Mouse (Mus musculus) thymus, postnatal 0 days (tissue): ENCODE results near the gene Ascl5. TPM values are rescaled to one million over a fixed set of nuclear protein-coding genes. Genes with fewer than 3 reads are reported as not detected.

Experiments used
- DNase-seq: peaks from one replicate; pipeline ENCODE4 v3.0.0-alpha.2; 2015; ENCODE audit warnings: low spot score
- polyA plus RNA-seq: library from polyadenylated mRNA; unstranded; fragments of >200 nt; fragmentation: Nextera tagmentation; extraction: Ambion mirVana; gene quantifications from 2 replicates; pipeline ENCODE4 v1.2.1, GENCODE M21; 2015

Ascl5 gene
- polyA plus RNA-seq, result not detected in 2 replicates

DNA sequence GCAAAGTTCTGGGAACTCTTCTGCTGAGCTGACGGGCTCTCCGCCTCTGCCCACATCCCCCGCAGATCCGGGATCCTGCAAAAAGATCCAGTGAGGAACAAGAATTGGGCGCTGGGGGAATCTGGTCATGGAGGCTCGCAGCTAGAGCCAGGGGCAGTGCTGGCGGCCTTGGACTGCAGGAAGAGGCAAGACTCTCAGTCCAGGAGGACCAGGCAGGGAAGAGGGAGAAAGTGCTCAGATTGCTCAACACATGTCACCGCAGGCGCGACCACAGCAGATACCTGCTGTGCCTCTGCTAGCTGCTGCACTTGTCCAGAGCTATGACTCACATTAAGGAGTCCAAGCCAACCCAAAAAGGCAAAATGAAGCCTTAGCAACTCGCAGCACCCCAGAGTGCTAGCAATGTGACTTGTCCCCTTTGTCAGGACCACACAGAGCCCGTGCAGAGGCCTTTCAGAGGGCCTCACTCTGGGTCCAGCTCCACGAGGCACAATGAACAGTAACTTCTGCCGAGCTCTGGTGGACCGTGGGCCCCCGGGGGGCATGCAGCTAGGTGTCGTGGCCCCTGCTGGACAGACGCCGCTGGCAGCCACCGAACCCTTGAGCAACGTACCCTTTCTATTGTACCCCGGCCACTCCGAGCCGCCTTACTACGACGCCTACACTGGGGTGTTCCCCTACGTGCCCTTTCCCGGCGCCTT is at the start of gene Ascl5:
Gene Ascl5 (plus strand): TSS at position 493 of the 701 bp plus-strand sequence.
- DNase-seq, result no peak

DNA sequence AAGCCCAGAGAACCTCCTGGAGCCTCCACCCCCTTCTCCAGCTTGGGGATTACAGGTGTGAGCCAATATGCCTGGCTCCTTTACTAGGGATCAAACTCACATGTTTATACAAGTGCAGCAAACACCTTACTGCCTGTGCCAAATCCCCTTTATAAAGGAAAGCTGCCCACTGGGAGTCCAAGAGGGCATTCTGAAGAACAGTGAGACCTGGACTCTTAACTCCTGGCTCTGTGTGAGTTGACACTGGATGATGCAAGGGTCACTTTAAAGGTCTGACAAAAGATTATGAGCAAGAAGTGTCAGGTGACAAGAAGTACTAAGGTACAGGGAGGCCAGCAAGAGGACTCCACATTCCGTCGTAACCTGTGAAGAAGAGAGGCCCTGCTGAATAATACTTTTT is 49.2 kb upstream of the Ascl5 start:
- no peak for DNase-seq

DNA sequence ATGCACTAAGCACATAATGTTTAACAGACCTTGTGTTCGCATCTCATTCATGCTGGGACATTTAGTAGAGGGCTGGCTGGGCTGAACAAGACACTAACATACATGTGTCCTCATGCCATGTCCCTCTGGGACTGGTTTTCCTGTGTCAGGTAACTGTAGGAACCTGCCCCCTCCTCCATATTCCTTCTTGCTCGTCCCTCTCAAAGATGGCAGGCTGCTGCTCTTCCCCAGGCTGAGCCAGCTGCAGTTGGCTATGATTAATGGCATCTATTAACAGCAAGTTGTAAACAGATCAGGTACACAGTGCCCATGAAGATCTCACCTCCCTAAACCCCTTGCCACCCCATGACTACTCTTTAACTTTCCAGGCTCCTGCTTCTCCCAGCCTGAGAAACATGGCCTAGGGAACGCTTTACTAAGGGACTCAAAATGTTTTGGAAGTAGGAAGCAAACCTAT is 44.3 kb upstream of the Ascl5 start, which contains the start of gene Igfn1:
Gene Igfn1 (minus strand): TSS at position 51 of the 457 bp plus-strand sequence.
- no peak for DNase-seq

DNA sequence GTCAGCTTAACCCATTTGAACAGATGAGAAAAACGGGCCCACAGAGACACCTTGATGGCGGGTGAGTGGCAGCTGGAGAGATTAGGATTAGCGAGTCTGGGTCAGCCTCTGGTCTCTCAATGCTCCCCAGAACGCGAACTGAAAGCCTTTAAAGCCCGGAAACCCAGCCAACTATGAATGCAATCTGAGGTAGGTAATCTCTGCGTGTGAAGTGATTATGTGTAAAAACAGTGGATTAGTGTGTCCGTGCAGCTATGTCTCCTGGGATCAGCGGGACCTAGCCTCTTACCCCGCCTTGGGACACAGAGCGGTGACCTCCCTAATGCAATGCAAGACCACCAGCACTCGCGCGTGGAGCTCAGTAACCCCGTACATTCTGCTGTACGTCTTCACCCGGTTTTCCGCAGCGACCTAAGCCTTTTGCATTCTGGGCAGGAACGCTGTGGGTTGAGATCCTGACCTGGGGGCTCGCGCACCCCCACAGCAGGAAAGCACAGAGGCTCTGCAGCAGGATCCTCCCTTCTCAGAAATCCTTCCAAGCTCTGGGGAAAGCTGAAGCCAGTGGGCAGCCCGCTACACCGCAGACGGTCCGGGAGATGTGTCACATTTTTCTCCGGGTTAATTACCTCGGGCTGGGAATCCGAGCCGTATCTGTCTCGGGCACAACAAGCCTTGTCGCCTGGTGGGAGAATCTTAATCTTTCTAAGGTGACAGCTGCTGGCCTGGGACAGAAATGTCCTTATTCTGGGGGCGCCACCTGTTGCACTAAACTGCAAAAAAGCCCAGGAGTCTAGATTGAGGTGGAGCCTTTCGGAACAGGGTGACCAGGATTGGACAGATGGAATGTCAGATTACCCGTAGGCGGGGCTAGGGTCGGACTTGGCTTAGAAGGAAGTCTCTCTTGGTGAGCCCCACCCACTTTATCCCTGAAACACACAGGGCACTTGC is 43.1 kb upstream of the Ascl5 start, which contains the start of gene Tmem9:
Gene Tmem9 (plus strand): TSS at position 940 of the 948 bp plus-strand sequence.
- DNase-seq, result peak; percentile 9

DNA sequence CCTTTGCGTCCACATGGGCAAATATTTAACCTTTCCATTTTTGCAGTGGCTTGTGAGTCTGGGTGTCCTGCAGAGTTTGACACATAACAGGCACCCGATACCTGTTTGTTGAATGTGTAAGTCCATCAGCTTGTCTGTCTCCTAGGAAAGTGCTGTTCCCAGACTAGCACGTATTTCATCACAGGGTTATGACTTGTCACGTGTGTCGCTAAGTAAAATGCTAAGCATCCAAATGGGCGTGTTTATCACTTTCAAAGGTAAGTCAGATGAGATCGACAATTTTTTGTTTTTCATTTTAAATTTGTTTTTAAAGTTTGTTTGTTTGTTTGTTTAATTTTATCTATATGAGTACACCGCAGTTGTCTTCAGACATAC is 42.5 kb upstream of the Ascl5 start:
- DNase-seq, result no peak

DNA sequence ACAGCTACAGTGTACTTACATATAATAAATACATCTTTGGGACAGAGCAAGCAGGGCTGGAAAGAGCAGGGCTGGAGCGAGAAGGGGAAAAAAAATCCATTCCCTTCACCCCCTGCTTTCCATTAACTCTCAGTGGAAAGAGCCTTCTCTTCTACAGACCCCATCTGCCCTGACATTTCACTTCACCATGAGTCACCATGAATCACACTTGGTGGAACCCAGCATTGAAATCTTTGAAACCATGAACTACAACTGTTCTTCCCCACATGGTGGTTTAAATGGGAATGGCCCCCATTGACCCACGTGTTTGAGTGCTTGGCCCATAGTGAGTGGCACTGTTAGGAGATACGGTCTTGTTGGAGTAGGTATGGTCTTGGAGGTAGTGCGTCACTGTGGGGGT is 40.4 kb upstream of the Ascl5 start:
- no peak for DNase-seq

DNA sequence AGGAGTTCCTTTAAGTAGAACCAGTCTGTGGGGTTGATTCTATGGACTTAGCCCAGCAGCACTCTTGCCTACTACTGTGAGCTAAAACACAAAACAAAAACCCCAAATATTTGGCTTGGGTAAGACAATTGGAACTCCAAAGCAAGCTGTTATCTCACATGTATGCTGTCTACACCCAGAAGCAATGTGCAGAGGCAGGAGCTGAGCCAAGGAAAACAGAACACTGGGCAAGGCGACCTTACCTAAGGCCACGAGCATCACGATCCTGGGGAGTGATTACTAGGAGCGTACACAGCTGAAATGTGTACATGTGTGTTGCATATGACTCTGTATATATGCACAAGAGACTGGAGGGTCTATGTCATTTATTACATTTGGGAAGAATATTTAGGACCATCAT is 37.1 kb upstream of the Ascl5 start:
- no peak for DNase-seq

DNA sequence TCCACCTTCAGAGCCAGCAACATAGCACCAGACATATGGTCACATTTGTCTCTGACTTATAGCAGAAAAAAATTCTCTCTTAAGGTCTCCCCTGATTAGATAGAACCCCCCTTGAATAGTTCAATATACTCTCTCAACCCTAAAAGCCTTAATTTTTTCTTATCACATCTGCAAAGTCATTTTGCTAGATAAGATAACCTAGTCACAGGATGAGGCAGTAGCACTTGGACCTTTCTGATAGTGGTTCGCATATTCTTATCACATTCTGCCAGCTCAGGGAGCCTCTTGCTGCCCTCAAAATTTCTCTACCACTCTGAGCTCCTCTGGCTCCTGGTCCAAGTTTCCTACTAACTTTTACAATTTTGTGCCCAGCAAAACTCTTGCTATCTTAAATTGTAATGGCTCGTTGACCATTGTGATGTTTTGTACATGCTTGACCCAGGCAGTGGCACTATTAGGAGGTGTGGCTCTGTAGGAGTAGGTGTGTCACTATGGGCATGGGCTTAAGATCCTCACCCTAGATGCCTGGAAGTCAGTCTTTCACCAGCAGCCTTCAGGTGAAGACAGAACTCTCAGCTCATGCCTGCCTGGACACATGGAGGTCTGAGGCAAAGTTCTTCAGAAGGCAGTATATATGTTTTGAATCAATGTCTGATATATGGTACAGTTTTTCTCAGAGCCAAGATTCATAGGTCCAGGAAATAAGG is 35.7 kb upstream of the Ascl5 start:
- DNase-seq, result no peak

DNA sequence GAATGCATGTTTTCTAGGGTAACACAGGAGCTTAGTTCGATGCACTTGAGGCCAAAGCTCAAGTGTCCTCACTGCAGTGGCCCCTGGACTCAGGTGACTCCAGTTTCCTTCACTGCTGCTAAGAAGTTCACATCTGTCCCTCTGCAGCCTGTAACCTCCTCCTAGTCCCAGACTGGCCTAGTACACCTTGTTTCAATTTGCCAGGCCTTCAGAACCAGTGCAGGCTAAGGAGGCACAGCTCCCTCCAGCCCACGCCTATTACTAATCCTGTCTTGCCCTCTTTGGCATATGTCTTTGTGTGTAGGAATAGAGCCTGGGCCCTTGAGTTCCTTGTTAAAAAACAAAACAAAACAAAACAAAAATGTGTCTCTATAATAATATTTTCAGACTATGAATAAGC is 33.3 kb upstream of the Ascl5 start:
- DNase-seq, result no peak

DNA sequence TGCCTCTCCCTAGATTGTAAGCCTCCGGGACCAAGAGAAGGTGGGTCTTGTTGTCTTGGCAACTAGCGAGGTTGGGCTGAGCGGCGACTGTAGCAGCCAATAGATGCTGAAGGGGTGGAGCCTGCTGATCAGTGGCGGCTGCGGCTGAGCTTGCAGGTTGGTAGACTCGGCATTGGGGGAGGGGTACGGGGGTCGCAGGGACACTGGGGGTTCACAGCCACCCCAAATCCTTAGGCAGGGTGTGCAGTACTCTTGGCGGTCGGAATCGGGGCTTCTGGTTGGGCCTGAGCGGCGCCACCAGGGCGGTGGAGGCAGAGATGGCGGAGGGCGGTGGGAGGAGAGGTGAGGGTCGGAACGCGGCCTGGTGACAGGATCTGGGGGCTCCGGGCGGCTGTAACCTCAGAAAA is 32.7 kb upstream of the Ascl5 start:
- DNase-seq, result peak; percentile 91

DNA sequence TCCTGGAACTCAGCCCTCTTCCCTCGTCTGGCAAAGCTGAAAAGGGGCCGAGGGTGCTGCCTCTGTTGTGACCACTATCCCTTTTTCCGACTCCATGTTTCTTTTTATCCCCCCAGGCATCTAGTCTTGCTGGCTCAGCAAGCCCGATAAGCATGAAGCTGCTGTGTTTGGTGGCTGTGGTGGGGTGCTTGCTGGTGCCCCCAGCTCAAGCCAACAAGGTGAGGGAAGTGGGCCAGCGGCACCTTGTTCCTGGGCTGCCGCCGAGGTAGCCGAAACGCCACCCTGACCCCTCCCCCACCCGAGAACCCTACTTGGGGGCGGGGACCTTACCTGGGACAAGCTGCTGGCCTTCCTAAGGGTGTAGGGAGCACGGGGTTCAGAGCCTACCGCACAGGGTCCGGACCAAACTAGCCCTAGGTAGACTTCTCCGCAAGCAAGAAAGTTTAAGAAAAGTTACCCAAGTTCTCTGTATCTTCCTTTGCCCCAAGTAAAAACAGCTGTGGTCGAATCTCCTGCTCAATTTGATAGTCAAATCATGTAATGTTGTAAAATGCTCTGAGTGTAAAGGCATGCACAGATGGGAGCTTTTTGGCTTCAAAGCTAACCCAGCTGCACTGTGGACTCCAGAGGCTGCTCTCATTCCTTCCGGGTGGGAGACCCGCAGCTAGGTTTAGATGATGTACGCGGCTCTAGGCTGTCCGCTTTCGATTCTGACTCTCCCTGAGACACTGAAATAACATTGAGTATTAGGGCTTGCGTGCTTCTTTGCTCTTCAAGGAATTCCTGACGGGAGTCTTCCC is 32.0 kb upstream of the Ascl5 start:
- peak; percentile 41 for DNase-seq

DNA sequence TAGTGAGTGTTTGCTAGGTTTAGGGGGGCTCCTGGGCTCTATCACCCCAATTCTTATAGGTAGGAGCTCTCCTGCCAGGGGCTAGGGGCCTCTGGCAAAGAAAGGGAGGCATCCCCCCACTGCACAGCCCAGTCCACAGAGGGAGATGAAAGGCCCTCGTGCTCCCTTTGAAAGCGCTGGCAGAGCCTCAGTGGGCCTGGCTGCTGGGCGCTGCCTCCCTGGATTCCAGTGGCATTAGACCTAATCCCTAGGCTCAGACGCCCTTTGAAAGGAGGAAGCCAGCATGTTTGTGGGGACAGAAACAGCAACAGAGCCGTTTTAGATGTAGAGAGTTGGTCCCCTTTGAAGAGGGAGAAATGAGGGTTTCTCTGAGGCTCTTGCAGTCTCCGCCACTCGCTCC is 20.4 kb upstream of the Ascl5 start:
- no peak for DNase-seq

DNA sequence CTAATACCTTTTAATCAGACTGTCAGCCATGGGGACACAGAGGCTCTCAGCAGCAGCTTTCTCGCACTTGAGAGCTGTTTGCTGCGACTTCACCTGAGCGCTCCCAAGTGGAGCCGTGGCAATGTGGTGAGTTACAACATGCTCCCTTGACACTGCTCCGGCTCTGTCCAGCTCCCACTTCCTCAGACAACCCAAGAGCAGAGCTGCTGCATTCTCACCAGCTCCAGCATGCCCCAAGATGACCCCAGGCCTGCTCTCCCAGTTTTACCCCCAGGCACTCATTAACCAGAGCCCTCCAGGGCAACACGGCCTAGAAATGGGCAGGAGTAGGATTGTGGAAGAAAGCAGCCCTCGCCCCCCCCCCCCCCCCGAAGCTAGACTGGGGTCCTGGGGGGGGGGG is 18.9 kb upstream of the Ascl5 start:
- DNase-seq, result no peak

DNA sequence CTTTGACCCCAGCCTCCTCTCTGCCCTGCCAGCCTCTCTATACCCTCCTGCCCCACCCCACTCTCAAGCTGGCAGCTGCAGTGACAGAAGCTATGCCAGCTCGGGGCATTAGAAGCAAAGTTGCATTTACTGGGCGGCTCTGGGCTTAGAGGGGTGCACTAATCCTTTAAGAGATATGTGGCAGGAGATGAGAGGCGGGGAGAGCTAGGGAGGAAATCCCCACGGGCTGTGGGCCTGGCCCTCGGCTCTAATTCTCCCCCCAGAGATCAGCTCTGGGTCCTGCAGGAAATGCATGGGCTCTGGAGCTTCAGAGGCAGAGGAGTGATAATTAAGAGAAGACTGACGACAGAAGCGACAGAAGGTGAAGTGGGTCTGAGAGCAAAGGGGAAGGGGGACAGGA is 17.6 kb upstream of the Ascl5 start:
- no peak for DNase-seq

DNA sequence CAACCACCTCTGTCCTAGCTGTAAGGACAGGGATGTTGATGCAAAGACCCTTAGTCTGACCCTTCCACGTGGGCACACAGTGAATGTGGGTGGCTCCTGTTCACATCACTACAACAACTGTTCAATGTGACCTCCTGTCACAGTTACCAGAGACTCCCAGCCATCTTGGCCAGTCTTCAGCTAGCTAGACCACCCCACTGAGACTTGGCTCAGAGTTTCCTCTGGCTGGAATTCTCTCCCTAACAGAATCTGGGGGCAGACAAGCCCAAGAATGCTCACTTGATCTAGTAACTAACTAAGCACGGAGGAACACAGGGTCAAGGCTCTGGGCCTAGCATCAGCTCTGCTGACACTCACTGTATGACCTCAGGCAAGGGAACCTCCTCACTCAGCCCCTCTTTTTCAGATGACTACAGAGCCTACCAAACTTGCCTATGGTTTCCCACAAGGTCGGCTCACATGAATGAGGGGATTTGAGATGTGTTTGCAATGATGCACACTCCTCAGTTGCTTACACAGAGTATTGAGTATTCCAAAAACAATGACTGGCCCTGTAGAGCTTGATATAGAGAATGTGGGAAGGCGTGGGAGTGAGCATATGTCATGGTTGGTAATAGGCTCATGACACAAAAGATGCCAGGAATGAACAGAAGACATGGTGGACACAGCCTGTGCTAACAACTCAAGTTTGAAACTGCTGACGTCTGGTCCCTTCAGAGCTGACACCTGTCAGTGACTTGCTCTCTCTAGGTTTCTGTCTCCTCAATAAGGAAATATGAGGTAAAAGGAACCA is 11.7 kb upstream of the Ascl5 start:
- no peak for DNase-seq

DNA sequence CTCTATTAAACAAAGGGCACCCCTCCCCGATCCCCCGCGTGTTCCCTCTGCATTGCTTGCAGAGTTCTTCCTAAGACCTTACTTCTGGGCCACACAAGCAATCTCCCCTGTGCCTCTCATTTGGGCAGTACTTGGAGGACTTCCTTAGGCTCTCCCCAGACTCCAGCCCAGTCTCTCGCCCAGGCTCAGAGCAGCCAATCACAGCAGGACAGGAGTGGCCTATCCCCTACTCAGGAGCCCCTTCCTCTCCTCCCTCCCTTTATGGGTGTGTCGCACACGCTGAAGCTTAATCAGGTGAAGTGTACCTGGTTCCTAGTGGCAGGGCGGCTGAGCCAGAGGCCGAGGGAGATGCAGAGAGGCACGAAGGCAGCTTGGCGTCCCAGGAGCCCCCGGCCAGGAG is 10.2 kb upstream of the Ascl5 start:
- no peak for DNase-seq

DNA sequence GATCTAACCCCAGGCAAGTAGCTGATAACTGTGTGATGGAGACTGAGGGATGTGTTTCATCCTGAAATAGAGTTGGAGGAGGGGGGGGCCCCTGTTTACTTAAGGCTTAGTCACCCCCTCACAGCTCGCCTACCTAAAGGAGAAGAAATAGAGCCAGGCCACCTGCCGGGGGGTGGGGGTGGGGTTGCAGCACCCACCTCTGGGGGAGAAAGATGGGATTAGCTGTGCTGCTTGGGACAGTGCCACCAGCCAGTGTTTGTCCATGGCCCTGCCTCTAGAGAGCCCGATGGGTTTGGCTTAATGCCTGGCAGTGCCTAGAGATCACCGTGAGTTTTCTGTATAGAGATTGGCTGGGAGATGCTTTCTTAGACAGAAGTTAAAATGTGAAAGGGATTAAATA is 9.7 kb upstream of the Ascl5 start:
- no peak for DNase-seq

DNA sequence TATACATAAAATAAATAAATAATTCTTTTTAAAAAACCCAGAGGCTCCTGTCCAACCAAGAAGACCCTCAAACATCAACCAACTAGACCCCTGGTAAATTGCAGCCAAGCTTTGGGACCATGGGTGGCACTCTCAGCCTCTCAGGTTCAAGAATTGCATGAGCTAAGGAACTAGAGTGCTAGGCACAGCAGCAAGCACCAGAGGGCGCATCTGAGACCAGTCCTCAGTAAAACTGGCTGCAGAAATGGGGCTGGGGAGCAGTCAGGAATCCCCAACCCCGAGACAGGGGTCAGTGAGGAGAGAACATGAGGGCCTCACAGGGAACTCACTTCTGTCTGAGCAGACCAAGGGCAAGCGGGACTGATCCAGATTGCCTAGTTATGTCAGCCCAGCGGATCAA is 4.8 kb upstream of the Ascl5 start:
- DNase-seq, result peak; percentile 62

DNA sequence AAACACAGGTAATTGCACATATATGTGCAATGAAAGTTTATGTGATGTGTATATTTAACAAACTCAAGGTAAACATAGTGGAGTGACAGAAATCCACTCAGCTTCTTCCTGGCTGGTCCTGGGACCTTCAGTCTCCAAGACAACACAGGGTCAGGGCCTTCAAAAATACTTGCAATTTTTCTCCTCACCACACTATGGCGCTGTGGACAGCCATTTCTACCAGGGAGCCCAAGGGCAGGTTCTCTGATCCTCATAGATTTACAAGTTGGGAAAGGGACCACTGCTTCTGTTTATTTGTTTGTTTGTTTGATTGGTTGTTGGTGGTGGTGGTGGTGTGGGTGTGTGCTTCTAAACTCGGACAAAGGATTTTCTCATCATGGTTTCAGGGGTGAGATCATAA is 3.2 kb upstream of the Ascl5 start:
- DNase-seq, result peak; percentile 42

DNA sequence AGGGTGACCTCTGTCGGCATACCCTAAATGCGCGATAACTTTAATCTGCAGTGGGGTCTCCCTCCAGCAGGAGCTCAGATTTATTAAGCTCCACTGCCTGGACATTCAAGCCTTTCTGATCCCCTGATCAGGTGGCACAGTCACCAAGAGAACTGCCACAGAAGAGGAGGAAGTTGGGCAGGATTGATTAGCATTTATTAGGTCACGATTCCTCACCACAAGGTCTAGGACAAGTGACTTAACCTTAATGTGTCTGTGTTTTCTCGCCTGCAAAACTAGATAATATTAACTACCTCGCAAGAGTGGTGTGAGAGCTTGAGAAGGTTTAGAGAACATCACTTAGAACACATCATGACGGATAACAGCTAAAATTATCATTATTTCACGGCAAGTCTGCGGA is 2.7 kb upstream of the Ascl5 start:
- DNase-seq, result no peak
